Mouse (Mus musculus): ENCODE measurements at regions not wholly inside any gene's neighbourhood (a gene's known extent, or its start where the extent isn't known, plus 50 kb on each side); places are given as distances from the start of the nearest gene placed in this dataset.
"Not testable (repeated sequence)": the region's sequence is repeated elsewhere in the genome, so short reads cannot be mapped to it uniquely, and the experiment has no call there.

DNA sequence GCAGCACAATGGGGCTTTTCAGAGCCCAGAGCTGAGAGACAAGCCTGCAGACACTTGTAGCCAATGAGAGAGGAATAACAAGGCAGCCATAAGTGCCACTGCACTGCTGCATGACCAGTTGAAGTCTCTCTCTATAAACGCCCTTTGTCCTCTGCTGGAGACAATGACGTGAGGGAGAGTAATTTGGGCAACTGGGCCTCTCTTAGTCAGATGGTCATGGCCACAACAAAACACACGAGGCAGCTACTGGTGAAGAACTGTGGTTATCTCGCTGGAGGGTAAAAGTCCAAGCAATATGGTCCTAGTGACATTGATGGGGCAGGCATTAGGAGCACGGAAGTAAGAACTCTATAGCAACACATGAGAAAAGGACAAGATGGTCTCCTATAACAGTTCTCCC is 111.5 kb downstream of the Tcp10c start:
- 38% methylated on average over 4 of the region's 5 CpGs for WGBS
- not testable (repeated sequence) for ATAC-seq (ENCODE audit: insufficient read depth, low FRiP score); H3K4me2 ChIP-seq (ENCODE audit: low read depth, low read length); H3K9me3 ChIP-seq (replicated peaks; ENCODE audit: control insufficient read depth, low read length); H3K36me3 ChIP-seq (ENCODE audit: control insufficient read depth, insufficient read depth, low read length); H3K27ac ChIP-seq (ENCODE audit: low read length); H3K27me3 ChIP-seq (ENCODE audit: control insufficient read depth, insufficient read depth, low read length); H3K4me1 ChIP-seq (ENCODE audit: control insufficient read depth, insufficient read depth, low read length); H3K9ac ChIP-seq (ENCODE audit: low read length); H3K4me3 ChIP-seq (replicated peaks; ENCODE audit: low read length)

DNA sequence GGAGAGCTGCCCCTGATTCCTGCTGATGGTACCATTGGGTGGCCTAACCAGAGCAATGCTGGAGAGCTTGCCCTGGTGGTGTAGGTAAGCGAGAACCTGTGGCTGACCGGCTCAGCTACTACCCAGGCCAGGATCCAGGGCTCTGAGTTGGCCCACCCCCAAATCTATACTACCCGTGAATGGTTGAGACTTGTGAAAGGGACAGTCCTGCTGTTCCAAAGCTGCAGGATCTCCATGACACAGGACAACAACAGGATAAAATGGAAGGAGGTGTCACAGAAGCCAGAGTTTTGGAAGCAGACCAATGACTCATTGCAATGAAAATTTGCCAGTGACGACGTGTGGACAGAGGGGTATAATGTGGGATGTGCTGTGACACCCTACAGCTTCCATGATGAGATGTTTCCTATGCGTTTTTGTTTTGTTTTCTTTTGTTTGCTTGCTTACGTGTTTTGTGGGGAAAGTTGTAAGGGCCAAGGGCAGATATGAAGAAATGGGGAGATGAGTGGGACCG is 115.6 kb downstream of the Tcp10c start:
- not testable (repeated sequence) for ATAC-seq (ENCODE audit: insufficient read depth, low FRiP score); H3K4me2 ChIP-seq (ENCODE audit: low read depth, low read length); H3K4me1 ChIP-seq (ENCODE audit: control insufficient read depth, insufficient read depth, low read length); H3K9me3 ChIP-seq (replicated peaks; ENCODE audit: control insufficient read depth, low read length); H3K27me3 ChIP-seq (ENCODE audit: control insufficient read depth, insufficient read depth, low read length); H3K9ac ChIP-seq (ENCODE audit: low read length); H3K36me3 ChIP-seq (ENCODE audit: control insufficient read depth, insufficient read depth, low read length); H3K27ac ChIP-seq (ENCODE audit: low read length); H3K4me3 ChIP-seq (replicated peaks; ENCODE audit: low read length)
- WGBS, result 73% methylated on average over 8 of the region's 8 CpGs

DNA sequence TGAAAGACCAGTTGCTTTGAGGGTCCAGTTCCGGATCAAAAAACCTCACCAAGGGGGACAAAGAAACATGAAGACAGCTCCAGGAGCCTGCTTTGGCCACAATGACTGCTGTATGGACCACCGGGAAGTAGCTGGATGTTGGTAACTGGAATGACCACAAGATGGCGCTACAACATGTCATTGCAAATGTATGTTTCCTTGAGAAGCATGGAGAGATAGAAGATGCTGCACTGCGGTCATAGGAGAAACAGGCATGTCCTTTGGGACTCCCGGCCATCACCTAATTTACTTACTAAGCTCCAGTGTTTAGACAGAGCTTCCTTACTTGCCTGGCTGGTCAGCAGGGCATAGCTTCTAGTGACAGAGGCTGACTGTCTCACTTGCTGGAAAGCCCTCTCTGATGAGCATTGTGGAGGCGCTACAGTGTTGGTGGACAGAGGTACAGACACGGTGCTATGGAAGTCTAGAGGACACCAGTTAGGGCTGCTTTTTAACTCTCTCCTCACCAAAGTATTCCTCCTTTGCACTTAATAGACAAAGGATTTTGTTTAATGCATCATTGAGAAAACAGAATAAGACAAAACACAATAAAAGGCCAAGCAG is 118.2 kb downstream of the Tcp10c start:
- no peaks in the 10 kb centered on the region for H3K27me3 ChIP-seq (ENCODE audit: control insufficient read depth, insufficient read depth, low read length)
- no peak overlapping the region for H3K4me2 ChIP-seq (ENCODE audit: low read depth, low read length)
- no peak overlapping the region for H3K27ac ChIP-seq (ENCODE audit: low read length)
- WGBS, result 14% methylated on average over 7 of the region's 7 CpGs
- ATAC-seq (ENCODE audit: insufficient read depth, low FRiP score), result peak; percentile 32; the same call in 1 of the 2 replicates
- H3K4me1 ChIP-seq (ENCODE audit: control insufficient read depth, insufficient read depth, low read length), result no peaks in the 10 kb centered on the region
- no peaks in the 10 kb centered on the region for H3K36me3 ChIP-seq (ENCODE audit: control insufficient read depth, insufficient read depth, low read length)
- H3K9me3 ChIP-seq (replicated peaks; ENCODE audit: control insufficient read depth, low read length), result no peaks in the 10 kb centered on the region
- H3K9ac ChIP-seq (ENCODE audit: low read length), result no peak overlapping the region
- H3K4me3 ChIP-seq (replicated peaks; ENCODE audit: low read length), result no peak overlapping the region

DNA sequence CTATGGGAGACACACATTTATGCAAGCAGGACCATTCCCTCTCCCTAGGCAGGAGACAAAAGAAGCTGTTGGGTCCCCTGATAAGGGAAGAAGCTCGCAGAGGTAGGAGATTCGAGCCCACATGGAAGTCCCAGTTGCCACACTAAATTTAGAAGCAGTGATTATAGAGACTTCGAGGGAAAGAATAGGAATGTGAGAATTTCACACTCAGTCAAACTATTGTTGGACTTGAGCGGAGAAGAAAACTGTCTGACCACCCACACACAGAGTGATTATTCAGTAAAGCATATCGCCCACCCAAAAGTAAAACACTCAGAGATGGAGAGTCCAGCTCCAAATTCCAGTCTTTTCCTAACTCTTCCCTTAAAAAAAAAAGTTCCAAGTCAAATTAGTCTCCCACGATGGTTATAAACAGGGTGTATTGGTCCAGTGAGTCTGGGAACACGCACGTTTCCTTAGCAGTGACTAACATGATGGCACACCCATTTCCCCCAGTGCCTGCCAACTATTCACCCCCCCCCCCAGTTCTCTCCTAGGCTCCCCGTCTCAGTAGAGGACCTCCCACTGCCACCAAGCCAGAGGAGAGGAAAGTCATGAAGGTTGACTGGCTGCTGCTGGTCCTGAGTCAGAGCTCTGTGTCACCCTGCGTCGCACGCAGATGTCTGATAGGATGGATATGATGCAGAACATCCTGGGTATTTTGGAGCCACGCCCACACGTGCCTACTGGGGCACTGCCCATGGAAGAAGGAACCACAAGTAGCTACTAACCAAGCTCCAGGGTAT is 120.1 kb downstream of the Tcp10c start:
- Histone ChIP-seq H3K4me1 (ENCODE audit: control insufficient read depth, insufficient read depth, low read length) (peaks cover 4% of the 10 kb centered on the region; the same call in 1 of the 2 replicates), H3K4me2 (ENCODE audit: low read depth, low read length) (no peak overlapping the region)
- 62% methylated on average over 14 of the region's 14 CpGs for WGBS

DNA sequence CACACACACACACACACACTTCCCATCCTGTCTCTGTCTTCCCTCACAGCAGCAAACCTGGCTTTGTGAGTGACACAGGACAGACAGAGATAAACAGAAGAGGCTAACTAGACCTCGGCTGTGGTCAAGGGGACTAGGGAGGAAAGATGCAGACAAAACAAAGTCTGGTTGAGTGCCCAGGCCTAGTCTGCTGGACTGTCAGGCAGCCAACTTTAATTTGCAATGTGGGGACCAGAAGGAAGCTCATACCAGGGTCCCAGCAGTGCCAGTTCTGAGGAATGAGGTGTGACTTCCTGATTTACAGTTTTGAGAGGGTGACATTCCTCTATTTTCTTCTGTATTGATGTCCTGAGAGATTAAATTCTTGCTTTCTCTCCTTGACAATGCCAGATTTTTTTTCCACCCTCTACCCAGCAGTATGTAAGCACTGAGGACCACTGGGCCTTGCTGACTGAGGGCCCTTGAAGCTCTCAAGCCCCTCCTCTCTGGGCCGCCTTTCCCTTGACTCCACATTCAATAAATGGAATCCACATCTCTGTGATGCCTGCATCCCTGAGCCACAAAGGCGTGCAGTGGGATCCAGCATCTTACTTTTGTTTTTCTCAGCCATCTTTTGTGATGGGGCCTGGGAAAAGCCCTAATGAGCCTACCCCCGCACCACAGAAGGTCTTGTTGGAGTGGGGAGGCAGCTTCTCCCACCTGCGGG is 124.6 kb downstream of the Tcp10c start:
- H3K36me3 ChIP-seq (ENCODE audit: control insufficient read depth, insufficient read depth, low read length), result no peaks in the 10 kb centered on the region
- no peak for ATAC-seq (ENCODE audit: insufficient read depth, low FRiP score)
- H3K27me3 ChIP-seq (ENCODE audit: control insufficient read depth, insufficient read depth, low read length), result no peaks in the 10 kb centered on the region
- H3K4me3 ChIP-seq (replicated peaks; ENCODE audit: low read length), result no peak overlapping the region
- H3K9ac ChIP-seq (ENCODE audit: low read length), result no peak overlapping the region
- H3K4me2 ChIP-seq (ENCODE audit: low read depth, low read length), result no peak overlapping the region
- H3K4me1 ChIP-seq (ENCODE audit: control insufficient read depth, insufficient read depth, low read length), result peaks cover 4% of the 10 kb centered on the region; the same call in 1 of the 2 replicates
- H3K9me3 ChIP-seq (replicated peaks; ENCODE audit: control insufficient read depth, low read length), result no peaks in the 10 kb centered on the region
- WGBS, result 45% methylated on average over 5 of the region's 5 CpGs
- no peak overlapping the region for H3K27ac ChIP-seq (ENCODE audit: low read length)

More for the DNA sequence above, 120.1 kb downstream of the Tcp10c start:
- no peak overlapping the region for H3K4me3 ChIP-seq (replicated peaks; ENCODE audit: low read length)
- no peaks in the 10 kb centered on the region for H3K27me3 ChIP-seq (ENCODE audit: control insufficient read depth, insufficient read depth, low read length)
- no peaks in the 10 kb centered on the region for H3K36me3 ChIP-seq (ENCODE audit: control insufficient read depth, insufficient read depth, low read length)
- no peak overlapping the region for H3K9ac ChIP-seq (ENCODE audit: low read length)
- 0 out of 2 replicates have a peak, but pooled peaks have one; percentile 19 for ATAC-seq (ENCODE audit: insufficient read depth, low FRiP score)
- H3K9me3 ChIP-seq (replicated peaks; ENCODE audit: control insufficient read depth, low read length), result no peaks in the 10 kb centered on the region
- H3K27ac ChIP-seq (ENCODE audit: low read length), result no peak overlapping the region

DNA sequence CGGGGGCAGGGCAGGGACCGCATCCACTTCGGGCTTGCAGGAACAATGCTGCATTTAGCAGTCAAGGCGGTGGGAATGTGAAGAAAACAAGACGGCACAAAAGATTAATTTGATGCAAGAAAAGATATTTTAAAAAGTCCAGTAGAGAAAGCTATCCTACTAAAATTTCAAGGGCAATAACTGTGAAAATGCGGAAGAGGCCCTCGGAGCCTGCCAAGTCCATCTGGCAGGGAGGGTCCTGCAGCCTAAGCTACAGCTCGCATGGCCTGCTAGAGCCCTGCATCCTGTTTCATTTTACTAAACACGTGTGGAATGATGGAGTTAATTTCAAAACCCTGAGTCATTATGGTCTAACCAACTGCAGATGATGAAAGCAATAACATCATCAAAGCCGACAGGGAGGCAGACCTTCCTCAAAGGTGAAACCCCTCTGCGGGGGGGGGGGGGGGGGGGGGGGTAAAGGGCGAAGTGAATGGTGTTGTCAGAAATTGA is 125.2 kb downstream of the Tcp10c start:
- H3K9me3 ChIP-seq (replicated peaks; ENCODE audit: control insufficient read depth, low read length), result no peaks in the 10 kb centered on the region
- 27% methylated on average over 12 of the region's 12 CpGs for WGBS
- no peaks in the 10 kb centered on the region for H3K36me3 ChIP-seq (ENCODE audit: control insufficient read depth, insufficient read depth, low read length)
- H3K4me2 ChIP-seq (ENCODE audit: low read depth, low read length), result no peak overlapping the region
- no peak overlapping the region for H3K9ac ChIP-seq (ENCODE audit: low read length)
- ATAC-seq (ENCODE audit: insufficient read depth, low FRiP score), result no peak
- no peak overlapping the region for H3K27ac ChIP-seq (ENCODE audit: low read length)
- H3K27me3 ChIP-seq (ENCODE audit: control insufficient read depth, insufficient read depth, low read length), result no peaks in the 10 kb centered on the region
- H3K4me1 ChIP-seq (ENCODE audit: control insufficient read depth, insufficient read depth, low read length), result peaks cover 4% of the 10 kb centered on the region; the same call in 1 of the 2 replicates
- H3K4me3 ChIP-seq (replicated peaks; ENCODE audit: low read length), result no peak overlapping the region

DNA sequence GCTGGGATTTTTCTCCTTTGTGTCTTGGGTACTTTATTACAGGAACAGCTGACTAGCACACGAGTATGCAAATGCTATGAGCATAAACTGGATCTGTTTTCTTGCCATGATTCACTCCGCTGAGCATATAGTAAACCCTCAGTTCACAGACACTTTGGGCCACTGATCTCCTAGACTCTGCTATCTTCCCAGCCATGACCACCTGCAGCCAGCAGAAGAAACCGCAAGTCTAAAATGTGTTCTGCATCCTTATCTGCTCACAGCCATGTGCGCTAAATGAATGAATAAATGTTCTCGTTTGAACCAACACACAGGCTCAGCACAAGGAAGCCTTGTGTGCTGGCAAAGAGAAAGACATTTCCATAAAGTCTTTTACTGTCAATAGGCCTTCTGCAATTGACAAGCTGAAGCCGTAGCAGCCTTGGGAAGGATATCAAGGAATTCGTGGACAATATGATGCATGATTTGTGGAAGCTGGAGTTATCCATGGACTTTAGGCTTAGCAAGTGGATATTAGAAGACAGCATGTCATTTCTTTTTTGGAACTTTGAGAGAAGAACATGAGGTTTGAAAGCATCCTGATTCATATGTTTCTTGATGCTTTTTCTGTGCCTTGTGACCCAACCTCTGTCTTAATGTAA is 127.2 kb downstream of the Tcp10c start:
- Histone ChIP-seq H3K27ac (ENCODE audit: low read length) (no peak overlapping the region), H3K4me3 (replicated peaks; ENCODE audit: low read length) (no peak overlapping the region), H3K36me3 (ENCODE audit: control insufficient read depth, insufficient read depth, low read length) (no peaks in the 10 kb centered on the region), H3K4me1 (ENCODE audit: control insufficient read depth, insufficient read depth, low read length) (peaks cover 4% of the 10 kb centered on the region; the same call in 1 of the 2 replicates), H3K4me2 (ENCODE audit: low read depth, low read length) (no peak overlapping the region), H3K9me3 (replicated peaks; ENCODE audit: control insufficient read depth, low read length) (no peaks in the 10 kb centered on the region), H3K27me3 (ENCODE audit: control insufficient read depth, insufficient read depth, low read length) (no peaks in the 10 kb centered on the region), H3K9ac (ENCODE audit: low read length) (no peak overlapping the region)
- no peak for ATAC-seq (ENCODE audit: insufficient read depth, low FRiP score)
- WGBS, result 75% methylated on average over 7 of the region's 7 CpGs

DNA sequence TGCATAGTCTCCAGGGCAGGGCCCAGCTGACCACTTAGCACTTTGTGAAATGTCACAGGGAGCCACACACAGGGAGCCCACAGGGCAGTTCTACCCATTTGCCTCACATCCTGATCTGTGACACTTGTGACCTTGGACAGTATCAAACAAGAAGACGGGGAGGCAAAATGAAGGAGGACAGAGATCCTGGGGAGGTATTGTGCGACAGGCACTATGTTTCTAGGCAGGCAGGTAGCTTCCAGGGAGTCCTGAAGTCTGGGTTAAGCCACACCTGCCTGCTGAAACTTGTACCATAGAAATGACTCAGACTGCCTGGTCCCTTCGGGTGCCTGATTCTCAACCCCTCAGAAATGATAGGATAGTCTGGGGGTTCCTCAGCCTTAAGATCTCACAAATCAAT is 127.8 kb downstream of the Tcp10c start:
- H3K27me3 ChIP-seq (ENCODE audit: control insufficient read depth, insufficient read depth, low read length), result no peaks in the 10 kb centered on the region
- no peak overlapping the region for H3K9ac ChIP-seq (ENCODE audit: low read length)
- peaks cover 4% of the 10 kb centered on the region; the same call in 1 of the 2 replicates for H3K4me1 ChIP-seq (ENCODE audit: control insufficient read depth, insufficient read depth, low read length)
- no peaks in the 10 kb centered on the region for H3K36me3 ChIP-seq (ENCODE audit: control insufficient read depth, insufficient read depth, low read length)
- ATAC-seq (ENCODE audit: insufficient read depth, low FRiP score), result no peak
- H3K27ac ChIP-seq (ENCODE audit: low read length), result no peak overlapping the region
- H3K4me2 ChIP-seq (ENCODE audit: low read depth, low read length), result no peak overlapping the region
- H3K4me3 ChIP-seq (replicated peaks; ENCODE audit: low read length), result no peak overlapping the region
- no peaks in the 10 kb centered on the region for H3K9me3 ChIP-seq (replicated peaks; ENCODE audit: control insufficient read depth, low read length)
- WGBS, result 71% methylated on average over 3 of the region's 3 CpGs

Data from stomach, embryonic 16.5 days (tissue).